Mouse (Mus musculus): Measurements from ENCODE around the gene Abi1.

DNA sequence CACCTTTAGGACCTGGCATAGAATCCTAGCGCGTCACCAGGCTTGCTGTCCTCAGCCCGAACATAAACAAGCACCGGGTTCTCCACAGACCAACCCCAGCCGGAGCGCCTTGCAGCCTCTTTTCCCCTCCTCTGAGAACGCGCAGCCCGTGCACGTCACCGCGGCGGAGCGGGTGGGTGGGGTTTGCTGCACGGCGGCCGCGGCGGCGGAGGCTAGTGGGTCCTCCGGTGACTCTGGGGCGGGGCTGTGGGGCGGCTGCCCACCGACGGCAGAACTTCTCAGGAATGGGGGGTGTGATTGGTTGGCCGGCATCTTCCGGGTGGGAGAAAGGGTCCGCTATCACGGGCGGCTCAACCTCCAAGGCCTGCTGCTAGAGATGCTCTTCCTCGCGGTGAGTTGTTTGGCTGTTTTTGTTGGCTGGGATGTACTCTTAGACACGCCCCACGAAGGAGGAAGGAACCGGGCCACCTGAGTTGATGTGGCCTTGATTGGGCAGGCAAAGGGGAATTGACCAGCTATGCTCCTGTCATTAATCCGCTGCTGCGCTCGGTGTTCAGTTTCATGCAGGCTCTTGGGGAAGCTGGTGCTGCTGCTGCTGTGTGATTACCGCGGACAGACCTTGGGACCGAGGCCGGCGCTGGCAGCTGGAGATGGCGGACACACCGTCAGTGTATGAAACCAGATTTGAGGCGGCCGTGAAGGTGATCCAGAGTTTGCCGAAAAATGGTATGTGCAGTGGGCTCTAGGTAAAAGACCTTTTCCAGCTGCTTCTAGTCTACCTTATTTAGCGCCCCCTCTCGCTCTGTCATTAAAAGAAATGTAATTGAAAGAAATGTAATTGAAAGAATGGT is 29.1 kb upstream of the Abi1 start:
- TF ChIP-seq CTCF (IDR thresholded peaks at IDR 0.05; ENCODE audit: low read depth, low read length) (no peak), GATA2 (IDR thresholded peaks at IDR 0.05; ENCODE audit: borderline replicate concordance, low read depth, low read length) (no peak), POLR2AphosphoS5 (IDR thresholded peaks at IDR 0.05; ENCODE audit: insufficient replicate concordance, low read depth, low read length) (no peak)
